Mouse (Mus musculus): ENCODE data around the gene Akap8l. TPM values are rescaled to one million over a fixed set of nuclear protein-coding genes. Genes with fewer than 3 reads are reported as not detected.

Gene Akap8l
- polyA plus RNA-seq, 1 experiment, result 87.0 TPM

- TF ChIP-seq POLR2A (IDR thresholded peaks at IDR 0.05; ENCODE audit: borderline replicate concordance, low read depth, low read length), result no peak
- no peak for TF ChIP-seq CTCF (IDR thresholded peaks at IDR 0.05; ENCODE audit: low read depth, low read length)
- H3K27ac ChIP-seq (ENCODE audit: insufficient read depth, low read depth, low read length), result no peak overlapping the region
- no peaks in the 10 kb centered on the region for H3K4me1 ChIP-seq (ENCODE audit: control insufficient read depth, insufficient read depth, low read length)
- no peak overlapping the region for H3K4me3 ChIP-seq (ENCODE audit: insufficient read depth, low read length)
Observed at GRCm38 (mm10) chr17:32378786-32379185, 28.4 kb upstream of the Akap8l start.

GRCm38 (mm10) chr17:32377137-32377536, 26.7 kb upstream of the Akap8l start:
- H3K4me3 ChIP-seq (ENCODE audit: insufficient read depth, low read length), result no peak overlapping the region
- no peaks in the 10 kb centered on the region for H3K4me1 ChIP-seq (ENCODE audit: control insufficient read depth, insufficient read depth, low read length)
- no peak overlapping the region for H3K27ac ChIP-seq (ENCODE audit: insufficient read depth, low read depth, low read length)
- TF ChIP-seq CTCF (IDR thresholded peaks at IDR 0.05; ENCODE audit: low read depth, low read length) (no peak), POLR2A (IDR thresholded peaks at IDR 0.05; ENCODE audit: borderline replicate concordance, low read depth, low read length) (no peak)

GRCm38 (mm10) chr17:32376475-32376874, 26.1 kb upstream of the Akap8l start:
- Histone ChIP-seq H3K27ac (ENCODE audit: insufficient read depth, low read depth, low read length) (no peak overlapping the region), H3K4me3 (ENCODE audit: insufficient read depth, low read length) (no peak overlapping the region)
- TF ChIP-seq CTCF (IDR thresholded peaks at IDR 0.05; ENCODE audit: low read depth, low read length), result no peak
- TF ChIP-seq POLR2A (IDR thresholded peaks at IDR 0.05; ENCODE audit: borderline replicate concordance, low read depth, low read length), result no peak

GRCm38 (mm10) chr17:32368991-32369578, 18.7 kb upstream of the Akap8l start:
- Histone ChIP-seq H3K4me1 (ENCODE audit: control insufficient read depth, insufficient read depth, low read length) (peaks cover 11% of the 10 kb centered on the region), H3K27ac (ENCODE audit: insufficient read depth, low read depth, low read length) (no peak overlapping the region), H3K4me3 (ENCODE audit: insufficient read depth, low read length) (no peak overlapping the region)
- TF ChIP-seq POLR2A (IDR thresholded peaks at IDR 0.05; ENCODE audit: borderline replicate concordance, low read depth, low read length) (no peak), CTCF (IDR thresholded peaks at IDR 0.05; ENCODE audit: low read depth, low read length) (no peak)

More at GRCm38 (mm10) chr17:32376475-32376874, 26.1 kb upstream of the Akap8l start:
- H3K4me1 ChIP-seq (ENCODE audit: control insufficient read depth, insufficient read depth, low read length), result no peaks in the 10 kb centered on the region

GRCm38 (mm10) chr17:32367706-32368105, 17.3 kb upstream of the Akap8l start:
- H3K4me1 ChIP-seq (ENCODE audit: control insufficient read depth, insufficient read depth, low read length), result peaks cover 15% of the 10 kb centered on the region
- H3K4me3 ChIP-seq (ENCODE audit: insufficient read depth, low read length), result no peak overlapping the region
- TF ChIP-seq CTCF (IDR thresholded peaks at IDR 0.05; ENCODE audit: low read depth, low read length) (no peak), POLR2A (IDR thresholded peaks at IDR 0.05; ENCODE audit: borderline replicate concordance, low read depth, low read length) (no peak)
- H3K27ac ChIP-seq (ENCODE audit: insufficient read depth, low read depth, low read length), result no peak overlapping the region

- no peak overlapping the region for H3K4me3 ChIP-seq (ENCODE audit: insufficient read depth, low read length)
- H3K27ac ChIP-seq (ENCODE audit: insufficient read depth, low read depth, low read length), result no peak overlapping the region
- TF ChIP-seq CTCF (IDR thresholded peaks at IDR 0.05; ENCODE audit: low read depth, low read length) (no peak), POLR2A (IDR thresholded peaks at IDR 0.05; ENCODE audit: borderline replicate concordance, low read depth, low read length) (no peak)
- peaks cover 23% of the 10 kb centered on the region for H3K4me1 ChIP-seq (ENCODE audit: control insufficient read depth, insufficient read depth, low read length)
Observed at GRCm38 (mm10) chr17:32365296-32365695, 14.9 kb upstream of the Akap8l start.

- H3K4me1 ChIP-seq (ENCODE audit: control insufficient read depth, insufficient read depth, low read length), result peaks cover 23% of the 10 kb centered on the region
- no peak overlapping the region for H3K27ac ChIP-seq (ENCODE audit: insufficient read depth, low read depth, low read length)
Observed at GRCm38 (mm10) chr17:32364850-32365249, 14.4 kb upstream of the Akap8l start.

GRCm38 (mm10) chr17:32364331-32364730, 13.9 kb upstream of the Akap8l start:
- TF ChIP-seq CTCF (IDR thresholded peaks at IDR 0.05; ENCODE audit: low read depth, low read length), result no peak
- H3K4me1 ChIP-seq (ENCODE audit: control insufficient read depth, insufficient read depth, low read length), result peaks cover 23% of the 10 kb centered on the region
- peak overlapping the region; percentile 73 for H3K4me3 ChIP-seq (ENCODE audit: insufficient read depth, low read length)
- H3K27ac ChIP-seq (ENCODE audit: insufficient read depth, low read depth, low read length), result peak overlapping the region; percentile 43; the same call in 1 of the 2 replicates

More at GRCm38 (mm10) chr17:32364850-32365249, 14.4 kb upstream of the Akap8l start:
- peak overlapping the region; percentile 73 for H3K4me3 ChIP-seq (ENCODE audit: insufficient read depth, low read length)
- TF ChIP-seq POLR2A (IDR thresholded peaks at IDR 0.05; ENCODE audit: borderline replicate concordance, low read depth, low read length) (no peak), CTCF (IDR thresholded peaks at IDR 0.05; ENCODE audit: low read depth, low read length) (no peak)

GRCm38 (mm10) chr17:32363821-32364301, 13.5 kb upstream of the Akap8l start:
- peak overlapping the region; percentile 26; the same call in 1 of the 2 replicates for H3K27ac ChIP-seq (ENCODE audit: insufficient read depth, low read depth, low read length)
- TF ChIP-seq CTCF (IDR thresholded peaks at IDR 0.05; ENCODE audit: low read depth, low read length), result no peak
- peaks cover 19% of the 10 kb centered on the region for H3K4me1 ChIP-seq (ENCODE audit: control insufficient read depth, insufficient read depth, low read length)
- H3K4me3 ChIP-seq (ENCODE audit: insufficient read depth, low read length), result peak overlapping the region; percentile 73

GRCm38 (mm10) chr17:32362686-32363085, 12.3 kb upstream of the Akap8l start:
- Histone ChIP-seq H3K4me1 (ENCODE audit: control insufficient read depth, insufficient read depth, low read length) (peaks cover 18% of the 10 kb centered on the region), H3K27ac (ENCODE audit: insufficient read depth, low read depth, low read length) (no peak overlapping the region), H3K4me3 (ENCODE audit: insufficient read depth, low read length) (peak overlapping the region; percentile 73)
- TF ChIP-seq CTCF (IDR thresholded peaks at IDR 0.05; ENCODE audit: low read depth, low read length), result no peak

All from bone marrow macrophage, adult 2 months (primary cell).